Mouse (Mus musculus): Measurements from ENCODE around the gene Ssh1. TPM values are rescaled to one million over a fixed set of nuclear protein-coding genes. Genes with fewer than 3 reads are reported as not detected.

Gene Ssh1
- polyA plus RNA-seq, 1 experiment from 2014 or later = 7.4 TPM

- H3K4me3 ChIP-seq (replicated peaks) = no peak overlapping the region
- H3K4me2 ChIP-seq = peak overlapping the region; percentile 71
- no peaks in the 10 kb centered on the region for H3K9me3 ChIP-seq (replicated peaks)
- H3K4me1 ChIP-seq (replicated peaks) = peaks cover 99% of the 10 kb centered on the region
- H3K27me3 ChIP-seq = no peaks in the 10 kb centered on the region
- peaks cover 27% of the 10 kb centered on the region for H3K36me3 ChIP-seq (replicated peaks)
- peak overlapping the region; percentile 50 for H3K9ac ChIP-seq
- peak overlapping the region; percentile 95 for H3K27ac ChIP-seq (replicated peaks)
- no peak for ATAC-seq (ENCODE audit: insufficient read depth)
- 53% methylated on average over 6 of the region's 6 CpGs for whole genome bisulfite sequencing (ENCODE audit: insufficient replicate concordance)
These were observed 12.5 kb downstream of the Ssh1 start for GRCm38 (mm10) chr5:113981171-113981570.

DNA sequence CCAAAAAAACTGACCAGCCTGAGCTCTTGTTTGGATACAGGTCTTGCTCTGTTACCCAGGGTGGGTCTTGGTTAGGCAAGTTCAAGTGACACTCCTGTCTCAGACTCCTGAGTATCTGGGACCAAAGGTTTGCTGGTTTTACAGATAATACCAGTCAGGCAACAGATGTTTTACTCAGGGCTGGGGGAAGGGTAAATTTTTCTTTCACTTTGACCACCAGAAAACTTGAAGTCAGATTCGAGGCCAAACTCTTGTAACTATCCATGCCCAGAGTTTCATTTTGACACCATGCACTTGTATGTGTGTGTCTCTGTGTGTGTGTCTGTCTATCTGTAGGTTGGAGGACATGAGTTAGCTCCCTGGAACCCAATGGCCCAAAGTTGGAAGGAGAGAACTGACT, 13.2 kb downstream of the Ssh1 start:
- peak overlapping the region; percentile 16; the same call in 1 of the 2 replicates for H3K4me3 ChIP-seq (replicated peaks)
- peak overlapping the region; percentile 71 for H3K4me2 ChIP-seq
- no peak for ATAC-seq (ENCODE audit: insufficient read depth)

DNA sequence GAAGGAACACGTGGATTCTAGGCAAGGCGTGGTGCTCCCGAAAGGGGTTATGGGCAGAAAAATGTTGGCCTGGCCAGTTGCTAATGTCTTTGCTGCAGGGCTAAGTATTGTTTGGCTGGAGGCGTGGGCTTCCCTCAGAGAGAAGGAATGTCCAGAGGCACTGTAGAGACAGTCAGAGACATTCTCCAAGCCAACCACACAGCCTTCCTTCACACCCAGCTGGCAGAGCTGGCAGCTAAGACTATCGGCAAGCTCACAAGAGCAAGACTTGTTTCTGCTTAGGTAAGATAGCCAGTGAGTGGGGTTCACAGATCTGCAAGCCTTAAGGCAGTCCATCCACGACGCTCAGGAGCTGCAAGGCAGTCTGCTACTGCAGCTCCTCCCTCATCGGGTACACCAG, 16.4 kb downstream of the Ssh1 start:
- Histone ChIP-seq H3K9ac (peak overlapping the region; percentile 35; the same call in 1 of the 2 replicates), H3K4me1 (replicated peaks) (peaks cover 100% of the 10 kb centered on the region), H3K9me3 (replicated peaks) (no peaks in the 10 kb centered on the region), H3K27ac (replicated peaks) (peak overlapping the region; percentile 97), H3K27me3 (no peaks in the 10 kb centered on the region), H3K36me3 (replicated peaks) (peaks cover 27% of the 10 kb centered on the region), H3K4me2 (peak overlapping the region; percentile 79), H3K4me3 (replicated peaks) (0 out of 2 replicates have a peak overlapping the region, but pooled peaks have one; percentile 1)
- 38% methylated on average over 8 of the region's 8 CpGs for WGBS (ENCODE audit: insufficient replicate concordance)
- peak; percentile 71 for ATAC-seq (ENCODE audit: insufficient read depth)

More for the DNA sequence above, 13.2 kb downstream of the Ssh1 start:
- WGBS (ENCODE audit: insufficient replicate concordance) = 5% methylated on average over 1 of the region's 1 CpGs
- Histone ChIP-seq H3K36me3 (replicated peaks) (peaks cover 27% of the 10 kb centered on the region), H3K4me1 (replicated peaks) (peaks cover 99% of the 10 kb centered on the region), H3K27me3 (no peaks in the 10 kb centered on the region), H3K9ac (peak overlapping the region; percentile 50), H3K9me3 (replicated peaks) (no peaks in the 10 kb centered on the region), H3K27ac (replicated peaks) (peak overlapping the region; percentile 95)

- Histone ChIP-seq H3K36me3 (replicated peaks) (peaks cover 21% of the 10 kb centered on the region), H3K27ac (replicated peaks) (peak overlapping the region; percentile 97), H3K4me2 (peak overlapping the region; percentile 79), H3K4me3 (replicated peaks) (no peak overlapping the region), H3K9me3 (replicated peaks) (no peaks in the 10 kb centered on the region), H3K27me3 (no peaks in the 10 kb centered on the region), H3K9ac (peak overlapping the region; percentile 35; the same call in 1 of the 2 replicates), H3K4me1 (replicated peaks) (peaks cover 100% of the 10 kb centered on the region)
- 88% methylated on average over 8 of the region's 8 CpGs for WGBS (ENCODE audit: insufficient replicate concordance)
- no peak for ATAC-seq (ENCODE audit: insufficient read depth)
These were observed 17.1 kb downstream of the Ssh1 start for GRCm38 (mm10) chr5:113976597-113976996.

GRCm38 (mm10) chr5:113975538-113976215, 18.0 kb downstream of the Ssh1 start:
- ATAC-seq (ENCODE audit: insufficient read depth) = no peak
- no peaks in the 10 kb centered on the region for H3K27me3 ChIP-seq
- H3K36me3 ChIP-seq (replicated peaks) = peaks cover 16% of the 10 kb centered on the region
- H3K27ac ChIP-seq (replicated peaks) = peak overlapping the region; percentile 97
- H3K4me3 ChIP-seq (replicated peaks) = 0 out of 2 replicates have a peak overlapping the region, but pooled peaks have one; percentile 9
- no peaks in the 10 kb centered on the region for H3K9me3 ChIP-seq (replicated peaks)
- peaks cover 100% of the 10 kb centered on the region for H3K4me1 ChIP-seq (replicated peaks)
- WGBS (ENCODE audit: insufficient replicate concordance) = 60% methylated on average over 9 of the region's 9 CpGs
- H3K9ac ChIP-seq = peak overlapping the region; percentile 62; the same call in 1 of the 2 replicates
- peak overlapping the region; percentile 79 for H3K4me2 ChIP-seq

- Histone ChIP-seq H3K4me1 (replicated peaks) (peaks cover 93% of the 10 kb centered on the region), H3K4me2 (peak overlapping the region; percentile 79), H3K9ac (peak overlapping the region; percentile 62), H3K27ac (replicated peaks) (peak overlapping the region; percentile 97), H3K36me3 (replicated peaks) (peaks cover 27% of the 10 kb centered on the region), H3K27me3 (no peaks in the 10 kb centered on the region), H3K4me3 (replicated peaks) (peak overlapping the region; percentile 53), H3K9me3 (replicated peaks) (no peaks in the 10 kb centered on the region)
- ATAC-seq (ENCODE audit: insufficient read depth) = peak; percentile 23; the same call in 1 of the 2 replicates
- WGBS (ENCODE audit: insufficient replicate concordance) = 54% methylated on average over 15 of the region's 15 CpGs
These were observed 19.1 kb downstream of the Ssh1 start for GRCm38 (mm10) chr5:113974576-113974975.

- peak overlapping the region; percentile 53 for H3K4me3 ChIP-seq (replicated peaks)
- peak overlapping the region; percentile 97 for H3K27ac ChIP-seq (replicated peaks)
- H3K9me3 ChIP-seq (replicated peaks) = no peaks in the 10 kb centered on the region
- 45% methylated on average over 8 of the region's 8 CpGs for WGBS (ENCODE audit: insufficient replicate concordance)
- no peaks in the 10 kb centered on the region for H3K27me3 ChIP-seq
- peak overlapping the region; percentile 62 for H3K9ac ChIP-seq
- peak; percentile 5; the same call in 1 of the 2 replicates for ATAC-seq (ENCODE audit: insufficient read depth)
- H3K36me3 ChIP-seq (replicated peaks) = peaks cover 34% of the 10 kb centered on the region
- peaks cover 85% of the 10 kb centered on the region for H3K4me1 ChIP-seq (replicated peaks)
- peak overlapping the region; percentile 79 for H3K4me2 ChIP-seq
These were observed 19.9 kb downstream of the Ssh1 start for GRCm38 (mm10) chr5:113973790-113974189.

DNA sequence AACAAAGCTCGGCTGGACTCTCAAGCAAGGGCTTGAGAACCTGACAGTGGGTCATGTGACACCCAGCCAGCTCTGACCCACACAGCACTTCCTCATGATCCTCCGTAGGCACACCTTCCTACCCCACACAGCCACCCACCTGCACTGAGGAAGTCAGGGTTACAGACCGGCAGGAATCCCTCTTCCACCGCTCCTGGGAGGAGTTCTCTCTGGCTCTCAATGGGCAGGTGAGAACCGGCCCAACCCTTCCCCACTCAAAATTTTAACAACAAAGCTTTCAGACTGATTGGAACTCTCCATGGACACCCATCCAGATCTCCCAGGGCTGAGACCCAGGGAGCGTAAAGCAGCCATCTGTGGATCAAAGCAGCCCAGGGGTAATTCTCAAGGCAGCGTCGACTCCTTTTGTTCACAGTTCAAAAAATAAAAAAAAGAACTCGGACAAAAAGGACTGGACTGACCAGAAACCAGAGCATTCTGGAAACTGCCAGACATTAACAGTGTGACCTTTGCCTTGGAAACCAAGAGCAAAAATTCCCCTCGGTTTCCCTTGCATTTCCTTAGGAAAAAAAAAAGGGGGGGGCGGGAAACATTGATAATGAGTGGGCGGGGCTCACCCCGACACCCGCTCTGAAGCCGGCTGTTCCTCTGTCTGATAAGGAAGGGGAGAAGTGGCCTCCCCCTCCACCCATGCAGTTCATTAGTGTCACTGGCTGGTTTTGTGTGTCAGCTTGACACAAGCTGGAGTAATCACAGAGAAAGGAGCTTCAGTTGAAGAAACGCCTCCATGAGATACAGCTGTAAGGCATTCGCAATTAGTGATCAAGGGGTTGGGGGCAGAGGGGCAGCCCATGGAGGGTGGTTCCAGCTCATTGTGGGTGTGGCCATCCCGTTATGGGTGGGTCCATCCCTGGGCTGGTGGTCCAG, 20.8 kb downstream of the Ssh1 start:
- Histone ChIP-seq H3K27me3 (no peaks in the 10 kb centered on the region), H3K9ac (peak overlapping the region; percentile 62), H3K4me3 (replicated peaks) (peak overlapping the region; percentile 53), H3K36me3 (replicated peaks) (peaks cover 44% of the 10 kb centered on the region), H3K27ac (replicated peaks) (peak overlapping the region; percentile 97), H3K4me2 (peak overlapping the region; percentile 79), H3K4me1 (replicated peaks) (peaks cover 76% of the 10 kb centered on the region), H3K9me3 (replicated peaks) (no peaks in the 10 kb centered on the region)
- WGBS (ENCODE audit: insufficient replicate concordance) = 13% methylated on average over 18 of the region's 18 CpGs
- ATAC-seq (ENCODE audit: insufficient read depth) = peak; percentile 79

GRCm38 (mm10) chr5:113971434-113971960, 22.2 kb downstream of the Ssh1 start:
- Histone ChIP-seq H3K27ac (replicated peaks) (peak overlapping the region; percentile 97), H3K9ac (peak overlapping the region; percentile 12; the same call in 1 of the 2 replicates), H3K27me3 (no peaks in the 10 kb centered on the region), H3K4me2 (peak overlapping the region; percentile 79), H3K36me3 (replicated peaks) (peaks cover 46% of the 10 kb centered on the region), H3K9me3 (replicated peaks) (no peaks in the 10 kb centered on the region), H3K4me3 (replicated peaks) (peak overlapping the region; percentile 53), H3K4me1 (replicated peaks) (peaks cover 76% of the 10 kb centered on the region)
- WGBS (ENCODE audit: insufficient replicate concordance) = 77% methylated on average over 10 of the region's 10 CpGs
- ATAC-seq (ENCODE audit: insufficient read depth) = no peak

DNA sequence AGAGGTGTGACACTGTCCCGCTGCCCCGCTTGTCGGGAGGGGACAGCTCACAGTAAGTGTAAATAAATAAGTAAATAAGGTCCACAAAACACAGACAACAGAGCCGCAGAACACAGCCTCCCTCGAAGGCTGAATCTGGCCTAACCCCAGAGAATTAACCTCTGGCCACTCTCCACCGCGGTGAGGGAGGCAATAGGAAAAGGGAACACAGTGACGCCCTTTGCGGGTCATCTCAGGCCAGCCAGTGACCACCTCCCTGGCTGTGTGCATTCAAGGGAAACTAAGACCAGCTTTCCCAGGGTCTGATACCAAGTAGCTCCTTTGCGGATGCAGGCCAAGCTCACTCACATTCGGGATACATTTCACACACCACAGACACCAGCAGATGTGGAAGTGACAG, 25.3 kb downstream of the Ssh1 start:
- ATAC-seq (ENCODE audit: insufficient read depth) = no peak
- no peaks in the 10 kb centered on the region for H3K9me3 ChIP-seq (replicated peaks)

More for the DNA sequence above, 25.3 kb downstream of the Ssh1 start:
- no peak overlapping the region for H3K27ac ChIP-seq (replicated peaks)
- no peak overlapping the region for H3K9ac ChIP-seq
- H3K4me2 ChIP-seq = no peak overlapping the region
- H3K4me3 ChIP-seq (replicated peaks) = no peak overlapping the region
- H3K27me3 ChIP-seq = no peaks in the 10 kb centered on the region
- H3K36me3 ChIP-seq (replicated peaks) = peaks cover 75% of the 10 kb centered on the region
- 84% methylated on average over 11 of the region's 11 CpGs for WGBS (ENCODE audit: insufficient replicate concordance)
- H3K4me1 ChIP-seq (replicated peaks) = peaks cover 60% of the 10 kb centered on the region

Measured in liver, embryonic 15.5 days (tissue).